Mouse (Mus musculus) hematopoietic stem cell, adult 5-6 weeks (primary cell): ENCODE measurements around the gene Aak1. TPM values are rescaled to one million over a fixed set of nuclear protein-coding genes. Genes with fewer than 3 reads are reported as not detected.

Experiments used
- ATAC-seq, 2 experiments: fragments of 125-278 bp in 1 of 2; replicated peaks in 1 of 2; 2 replicates each; pipeline ENCODE4 v1.8.0; 2016 to 2017; ENCODE audit warnings: inconsistent platforms in 2 of 2, mild to moderate bottlenecking in 2 of 2, moderate number of reproducible peaks in 2 of 2, low read depth in 1 of 2, moderate TSS enrichment in 1 of 2; ENCODE audit not compliant: low FRiP score in 2 of 2, poor library complexity in 2 of 2, severe bottlenecking in 2 of 2, insufficient read depth in 1 of 2, low TSS enrichment in 1 of 2
- total RNA-seq: library from RNA; stranded (forward); fragments of 172-1452, 232-1000 nt; gene quantifications from 2 replicates; pipeline ENCODE4 v1.2.3, GENCODE M21; 2017

Gene Aak1
- total RNA-seq, 1 experiment from 2014 or later = 12.2 TPM

DNA sequence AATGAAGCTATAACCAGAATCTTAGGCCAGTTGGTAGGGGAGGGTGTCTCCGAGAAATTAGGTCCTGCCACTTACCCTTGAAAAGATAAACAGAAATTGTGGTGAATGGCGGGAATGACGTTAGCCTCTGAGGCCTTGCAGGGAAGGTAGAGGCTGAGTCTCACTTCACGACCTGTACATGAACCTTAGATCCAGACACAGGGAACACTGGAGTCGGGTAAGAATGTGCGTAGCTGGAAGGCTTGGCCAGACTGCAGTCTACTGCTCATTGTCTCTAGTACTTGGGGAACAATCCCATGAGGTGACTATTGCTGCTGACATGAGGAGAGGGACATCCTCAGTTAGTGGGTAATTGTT, 129.6 kb downstream of the Aak1 start:
- ATAC-seq = no peak

DNA sequence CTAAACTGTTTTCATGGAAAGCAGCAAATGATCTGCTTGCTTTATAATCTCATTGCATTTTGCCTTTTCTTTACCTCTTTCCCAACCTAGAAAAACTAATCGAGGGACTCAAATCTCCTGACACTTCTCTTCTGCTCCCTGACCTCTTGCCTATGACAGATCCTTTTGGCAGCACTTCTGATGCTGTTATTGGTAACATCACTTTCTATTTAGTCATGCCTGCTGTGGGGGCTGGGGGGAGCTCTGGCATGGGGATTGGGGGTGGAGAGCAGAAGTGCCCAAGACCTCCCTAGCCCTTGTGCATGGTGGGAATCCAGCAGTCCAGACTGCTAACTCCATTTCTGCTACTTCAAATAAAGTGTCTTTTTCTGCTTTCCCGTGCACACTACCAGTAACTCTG, 131.9 kb downstream of the Aak1 start:
- ATAC-seq = no peak

DNA sequence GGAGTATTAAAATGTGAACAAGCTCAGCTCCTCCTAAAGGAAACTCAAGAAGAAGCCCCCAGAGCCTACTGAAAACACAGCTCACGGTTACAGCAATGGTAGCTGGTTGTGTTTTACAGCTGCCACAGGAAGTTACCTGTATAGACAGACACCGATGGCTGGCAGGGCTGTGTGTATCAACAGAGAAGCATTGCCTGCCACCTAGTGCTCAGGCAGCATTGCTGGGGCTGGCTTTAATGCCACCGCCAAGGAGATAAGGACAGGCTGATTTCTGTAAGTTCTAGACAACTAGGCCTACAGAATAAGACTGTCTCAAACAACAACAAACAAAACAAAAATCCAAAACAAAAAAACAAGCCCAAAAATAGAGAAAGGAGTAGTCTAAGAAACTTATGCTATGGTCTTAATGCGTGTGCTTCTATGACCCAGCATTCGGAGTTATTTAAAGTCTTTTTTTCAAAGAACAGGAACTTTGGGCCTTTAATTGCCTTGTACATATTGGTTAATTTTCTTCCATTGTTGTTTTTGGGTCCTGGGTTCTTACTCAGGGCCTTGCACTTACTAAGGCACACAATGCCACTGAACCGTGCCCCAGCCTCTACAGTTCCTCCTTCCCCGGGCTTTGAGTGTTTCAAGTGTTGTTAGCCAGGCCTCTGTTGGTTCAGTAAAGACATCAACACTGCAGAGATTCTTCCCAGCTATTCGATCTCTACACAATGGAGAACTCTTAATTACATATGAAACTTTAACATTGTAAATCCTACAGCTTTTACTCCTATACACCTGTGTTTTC, 136.2 kb downstream of the Aak1 start:
- no peak for ATAC-seq

DNA sequence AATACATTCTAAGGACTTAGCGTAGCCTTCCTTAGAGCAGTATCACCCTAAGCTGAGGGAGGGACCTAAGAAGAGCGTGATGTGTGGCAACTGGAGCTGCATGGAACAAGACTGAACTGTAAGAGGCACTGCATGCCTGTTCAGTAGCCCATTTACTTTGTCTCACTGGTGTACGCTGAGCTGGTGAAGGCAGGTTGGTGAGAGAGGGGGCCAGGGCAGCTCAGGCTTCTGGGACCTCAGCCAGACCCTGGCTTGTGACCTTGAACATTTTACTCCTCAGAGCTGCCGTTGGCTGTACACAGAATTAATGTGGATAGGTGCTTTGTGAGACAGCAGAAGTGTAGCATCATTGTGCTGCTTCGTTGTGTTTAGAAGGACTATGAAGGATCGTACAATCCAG, 140.3 kb downstream of the Aak1 start:
- ATAC-seq = no peak

DNA sequence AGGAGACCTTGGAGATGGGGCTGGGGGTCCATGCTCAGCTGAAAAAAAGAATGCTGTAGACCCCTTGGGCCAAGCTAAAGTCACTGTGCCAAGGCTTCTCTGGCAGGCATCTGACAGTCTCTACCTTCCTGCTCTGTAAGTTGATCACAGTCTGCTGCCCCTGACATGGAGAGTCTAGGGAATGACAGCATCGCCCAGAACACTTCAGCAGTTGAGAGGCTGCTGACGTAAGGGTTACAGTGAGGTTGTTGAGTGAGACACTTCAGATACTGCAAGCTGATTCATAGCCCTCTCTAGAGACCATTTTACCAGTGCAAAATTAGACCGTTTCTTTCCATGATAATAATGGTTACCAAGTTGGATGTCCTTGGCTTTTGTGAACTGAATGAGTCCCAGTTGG, 141.7 kb downstream of the Aak1 start:
- ATAC-seq = no peak

DNA sequence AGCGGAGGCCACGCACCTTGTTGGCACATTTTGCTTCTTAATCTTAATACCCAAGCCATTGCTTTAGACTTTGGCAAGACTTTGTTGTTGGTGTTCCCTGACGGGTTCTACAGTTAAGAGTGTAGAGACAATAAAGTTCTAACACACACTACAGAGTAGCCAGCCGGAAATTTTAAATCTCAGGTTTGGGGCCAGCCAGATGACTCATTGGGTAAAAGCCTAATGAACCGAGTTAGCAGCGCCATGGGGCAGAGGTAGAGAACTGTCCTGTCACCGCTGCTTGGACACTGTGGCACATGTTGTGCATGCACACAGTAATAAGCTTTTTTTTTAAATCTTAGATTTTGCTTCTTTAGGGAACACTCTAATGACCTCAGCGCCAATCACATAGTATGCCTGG, 143.0 kb downstream of the Aak1 start:
- ATAC-seq = no peak

DNA sequence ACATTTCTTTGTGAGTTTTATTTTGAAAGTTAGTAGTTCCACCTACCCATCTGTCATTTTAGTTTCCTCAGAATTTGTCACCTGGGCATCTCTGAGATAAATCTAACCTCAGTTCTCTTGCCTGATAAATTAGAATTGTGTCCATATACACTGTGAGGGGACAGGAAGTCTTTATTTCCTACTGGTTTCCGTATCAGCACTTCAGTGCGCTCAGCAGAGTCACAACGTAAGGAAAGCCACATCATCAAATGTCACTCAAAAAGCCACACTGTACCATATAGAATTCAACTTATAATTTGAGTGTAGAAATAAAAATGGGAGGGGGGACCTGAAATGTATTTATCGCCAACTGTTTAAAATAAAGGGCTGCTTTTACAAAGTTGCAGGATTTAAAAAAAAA, 144.9 kb downstream of the Aak1 start:
- no peak for ATAC-seq

DNA sequence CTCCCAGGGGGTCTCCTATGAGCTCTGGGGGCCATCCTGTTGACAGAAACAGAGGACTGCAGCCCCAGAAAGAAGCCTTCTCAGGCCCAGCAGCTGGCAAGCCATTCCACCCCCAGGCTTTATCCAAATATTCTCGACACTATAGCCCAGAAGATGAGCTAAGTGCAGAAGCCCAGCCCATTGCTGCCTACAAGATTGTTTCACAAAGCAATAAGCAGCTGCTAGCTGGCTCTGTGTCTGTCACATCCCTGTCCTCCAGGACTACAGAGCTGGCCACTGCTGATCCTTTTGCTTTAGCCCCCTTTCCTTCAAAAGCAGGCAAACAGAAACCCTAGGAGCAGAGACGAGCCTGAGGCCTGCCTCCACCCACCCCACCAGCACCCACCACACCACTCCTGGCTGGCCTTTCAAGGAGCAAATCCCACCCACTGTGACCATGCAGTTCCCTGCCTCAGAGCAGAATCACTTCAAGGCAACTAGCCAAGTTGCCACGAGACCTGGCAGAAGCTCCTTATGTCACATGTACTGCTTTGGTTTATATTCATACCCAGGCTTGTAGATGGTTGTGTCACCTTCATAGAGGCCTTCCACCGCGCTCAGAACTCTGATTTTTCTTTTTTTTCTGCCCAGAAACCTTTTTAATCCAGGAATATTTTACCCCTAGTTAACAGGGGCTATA, 147.5 kb downstream of the Aak1 start:
- no peak for ATAC-seq

DNA sequence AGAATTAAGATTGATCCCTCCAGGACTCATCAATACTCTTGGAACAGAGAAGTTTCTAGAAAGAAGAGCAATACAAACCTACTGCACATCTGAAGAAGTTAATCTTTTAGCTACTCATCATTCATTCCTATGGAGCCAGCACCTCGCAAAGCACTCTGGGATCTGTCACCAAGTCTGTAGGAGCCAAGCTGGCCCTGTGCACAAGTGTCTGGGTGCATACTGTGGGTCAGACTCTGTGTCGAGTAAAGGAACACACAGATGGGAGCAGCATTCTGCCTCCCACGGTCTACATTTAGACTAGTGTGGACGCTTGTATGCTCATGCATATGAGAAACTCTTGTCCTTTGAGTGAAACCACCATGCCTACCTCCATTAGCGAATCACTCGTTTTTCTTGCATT, 148.0 kb downstream of the Aak1 start:
- ATAC-seq = no peak

DNA sequence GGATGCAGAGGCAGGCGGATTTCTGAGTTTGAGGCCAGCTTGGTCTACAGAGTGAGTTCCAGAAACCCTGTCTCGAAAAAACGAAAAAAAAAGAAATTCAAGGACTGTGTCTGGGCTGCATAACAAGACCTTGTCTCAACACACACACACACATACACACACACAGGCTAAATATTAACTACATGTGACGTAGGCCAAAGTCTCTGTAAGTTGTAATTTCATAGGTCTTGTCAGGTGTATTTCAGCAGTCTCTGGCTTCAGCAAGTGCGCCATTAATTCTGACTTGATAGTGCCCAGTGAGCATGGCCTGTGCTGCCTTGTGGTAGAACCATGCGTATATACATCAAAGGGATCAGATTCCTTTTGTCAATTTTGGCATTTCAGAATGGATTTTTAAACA, 152.7 kb downstream of the Aak1 start:
- no peak for ATAC-seq

DNA sequence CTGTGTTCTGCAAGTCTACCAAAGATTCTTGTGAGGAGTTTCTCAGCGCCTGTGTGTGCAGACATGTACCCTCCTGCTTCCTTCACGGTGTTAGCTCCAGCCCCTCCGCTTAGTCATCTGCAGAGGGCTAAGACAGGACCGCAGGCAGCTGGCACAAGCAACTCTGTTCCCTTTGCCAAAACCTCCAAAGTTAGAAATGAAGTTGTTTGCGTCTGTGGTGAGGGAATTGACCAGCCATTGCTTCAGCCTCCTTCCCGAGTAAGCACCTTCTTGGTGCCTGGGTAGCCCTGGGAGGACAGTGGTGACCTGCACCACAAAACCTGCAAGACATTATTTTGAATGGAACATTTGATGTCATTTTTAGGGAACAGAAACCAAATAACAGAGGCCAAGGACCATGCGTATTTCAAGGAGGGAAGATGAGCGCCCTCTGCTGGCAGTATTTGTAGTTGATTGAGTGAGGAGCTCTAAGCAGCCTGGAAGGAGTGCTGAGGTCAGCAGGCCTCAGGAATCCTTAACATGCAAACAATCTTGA, 153.3 kb downstream of the Aak1 start:
- ATAC-seq = peak; percentile 90 to 95

DNA sequence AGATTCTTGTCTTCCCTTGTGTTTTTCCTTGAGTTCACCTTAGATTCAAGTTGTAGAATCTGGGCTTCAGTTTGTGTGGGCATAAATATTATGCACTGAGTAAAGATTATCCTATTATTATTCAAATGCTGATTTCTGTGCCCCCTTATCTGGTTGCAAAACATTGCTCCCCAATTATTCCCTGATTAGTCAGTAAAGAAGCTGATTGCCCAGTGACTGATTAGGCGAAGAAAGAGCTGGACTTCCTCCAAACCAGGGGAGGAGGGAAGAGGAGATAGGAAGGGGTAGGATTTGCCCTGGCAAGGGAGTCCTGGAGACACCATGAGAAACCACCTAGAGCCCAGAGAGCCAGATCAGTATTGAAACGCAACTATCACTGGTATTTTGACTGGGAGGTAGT, 154.8 kb downstream of the Aak1 start:
- ATAC-seq = no peak

DNA sequence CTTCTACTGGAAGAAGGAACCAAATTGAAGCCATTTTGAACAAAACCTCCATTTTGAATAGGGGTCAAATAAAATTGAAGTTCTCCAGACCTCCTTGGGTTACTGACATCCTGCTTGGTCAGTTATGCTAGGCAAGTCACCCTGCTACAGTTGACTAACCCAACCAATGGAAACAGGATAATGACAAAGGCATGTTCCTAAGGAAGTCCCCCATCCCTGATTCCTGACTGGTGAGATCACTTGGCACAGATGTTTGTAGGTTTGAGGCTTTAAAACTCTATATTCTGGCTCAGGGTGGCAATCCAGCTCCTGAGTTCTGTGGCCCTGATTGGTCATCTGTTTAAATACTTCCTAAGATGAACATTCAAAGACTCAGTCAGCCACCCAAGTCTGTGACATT, 156.3 kb downstream of the Aak1 start:
- ATAC-seq = no peak

DNA sequence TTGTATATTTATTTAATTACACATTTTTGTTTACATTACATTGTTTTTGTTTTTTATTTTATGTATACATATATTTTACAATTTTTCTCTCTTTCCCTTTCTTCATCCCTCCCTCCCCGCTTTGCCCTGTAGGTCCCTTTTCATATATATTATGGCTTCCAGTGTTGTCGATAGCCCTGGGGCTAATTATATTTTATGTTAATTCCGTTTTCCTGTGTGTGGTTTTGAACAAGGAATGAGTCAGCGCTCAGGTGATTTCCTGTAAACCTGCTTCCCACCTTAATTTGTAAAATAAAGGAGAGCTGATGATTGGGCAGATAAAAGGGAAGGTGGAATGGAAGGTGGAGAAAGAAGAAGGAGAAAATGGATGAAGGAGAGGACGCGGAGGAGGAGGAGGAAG, 159.6 kb downstream of the Aak1 start, which contains the start of gene Nfu1:
Nfu1 (plus strand) TSS at position 350 of the 400 bp plus-strand sequence.
- no peak for ATAC-seq

DNA sequence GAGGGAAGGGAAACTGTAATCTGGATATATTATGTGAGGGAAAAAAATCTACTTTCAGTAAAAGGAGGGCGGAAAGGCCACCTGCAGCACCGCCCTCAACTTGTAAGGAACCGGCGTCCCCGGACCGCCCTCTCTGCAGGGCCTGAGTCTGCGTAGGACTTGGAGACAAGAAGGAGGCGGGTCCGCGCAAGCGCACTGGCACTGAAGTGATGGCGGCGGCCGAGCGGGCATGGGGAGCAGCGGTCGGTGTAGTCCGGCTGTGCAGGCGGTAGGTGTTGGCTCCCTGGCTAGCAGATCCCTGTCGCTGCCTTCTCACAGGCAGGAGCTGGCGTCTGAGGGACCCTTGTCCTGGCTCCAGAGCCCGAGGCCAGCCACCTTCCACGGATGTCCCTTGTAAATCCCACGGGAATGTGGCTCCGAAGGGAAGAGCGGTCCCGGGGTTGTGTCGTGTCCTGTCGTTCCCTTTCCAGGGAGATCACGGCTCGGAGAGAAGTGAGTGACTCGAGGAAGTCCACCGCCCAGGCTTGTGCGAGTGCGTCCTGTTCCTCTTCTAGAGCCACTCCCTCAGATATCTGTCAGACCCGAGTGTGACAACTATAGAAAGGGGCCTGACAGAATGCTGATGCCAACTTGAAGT, 160.5 kb downstream of the Aak1 start:
- ATAC-seq = peak; percentile 95 to 98

DNA sequence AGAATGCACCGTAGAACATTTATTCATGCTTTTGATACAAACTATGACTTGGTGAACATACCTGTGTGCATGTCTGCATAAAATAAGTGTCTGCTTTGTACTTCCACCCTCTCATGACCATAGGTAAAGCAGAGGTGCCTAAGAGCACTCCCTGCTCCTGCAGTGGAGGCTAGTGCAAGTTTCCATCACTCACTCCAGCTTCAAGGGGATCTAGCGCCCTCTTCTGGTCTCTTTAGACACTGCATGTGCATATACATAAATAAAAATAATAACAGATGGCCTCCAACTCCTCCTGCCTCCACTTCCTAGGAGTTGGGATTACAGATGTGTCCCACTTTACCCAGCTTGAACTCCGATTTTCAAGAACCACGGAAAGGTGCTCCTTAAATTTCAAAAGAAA, 167.6 kb downstream of the Aak1 start:
- peak in 1 of 2 experiments; percentile 75; a peak in 1 of 4 replicates for ATAC-seq

DNA sequence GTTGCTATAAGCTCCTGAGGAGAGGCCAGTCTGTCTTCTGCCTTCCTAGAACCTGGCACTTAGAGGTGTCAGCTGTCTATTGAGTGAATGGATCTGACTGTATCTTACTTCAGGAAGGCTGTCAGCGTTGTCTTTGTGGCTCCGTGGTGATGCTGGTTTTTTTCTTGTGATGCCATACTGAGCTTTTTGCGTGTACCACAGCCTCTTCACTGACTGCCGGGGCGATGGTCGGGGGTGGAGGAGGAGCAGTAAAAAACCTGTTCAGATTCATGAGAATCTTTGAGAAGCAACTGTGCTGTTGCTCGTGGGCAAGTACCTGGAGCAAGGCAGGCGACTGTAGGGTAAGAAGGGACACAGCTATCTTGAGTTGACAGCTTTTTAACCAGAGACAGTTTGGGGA, 169.6 kb downstream of the Aak1 start:
- ATAC-seq = no peak

DNA sequence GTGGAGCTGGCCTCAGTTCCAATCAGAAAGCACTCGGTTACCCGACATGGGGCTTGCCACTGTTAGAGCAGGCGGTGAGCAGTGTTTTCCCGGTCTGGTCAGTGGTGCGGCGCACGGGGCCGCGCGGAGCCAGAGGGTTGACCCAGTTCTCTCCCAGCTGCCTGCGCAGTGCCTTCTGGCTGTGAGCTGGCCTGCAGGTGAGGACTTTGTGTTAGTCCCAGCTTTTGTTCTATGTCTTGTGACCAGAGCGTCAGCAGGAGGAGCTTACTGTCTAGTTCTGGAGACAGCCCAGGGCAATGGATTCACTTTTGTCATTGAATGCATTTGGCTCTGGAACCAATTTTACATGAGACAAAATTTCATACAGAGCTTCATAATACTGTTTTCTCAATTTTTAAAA, 172.5 kb downstream of the Aak1 start:
- ATAC-seq = no peak
